Mouse (Mus musculus) lung, embryonic 15.5 days (tissue): ENCODE measurements around the gene Gfi1. TPM values are rescaled to one million over a fixed set of nuclear protein-coding genes. Genes with fewer than 3 reads are reported as not detected.

Experiments
- ATAC-seq: fragments of 200-750 bp; cut with Nextera tagmentation; 2 replicates; pipeline ENCODE4 v1.8.0; 2017; ENCODE audit warnings: moderate number of reproducible peaks, borderline replicate concordance; ENCODE audit not compliant: low FRiP score, low TSS enrichment; ENCODE audit errors: extremely low read depth
- H3K27ac ChIP-seq: fragments of 300-500 bp; sonication (generic); 2 replicates; pipeline ENCODE4 v1.5.1; 2015; ENCODE audit warnings: moderate library complexity, mild to moderate bottlenecking, inconsistent platforms
- H3K27me3 ChIP-seq: fragments of 300-500 bp; sonication (generic); 2 replicates; pipeline ENCODE4 v1.6.1; 2015; ENCODE audit warnings: inconsistent platforms
- H3K36me3 ChIP-seq: fragments of 300-500 bp; sonication (generic); 2 replicates; pipeline ENCODE4 v1.6.1; 2015; ENCODE audit warnings: inconsistent platforms
- H3K4me1 ChIP-seq: fragments of 300-500 bp; sonication (generic); 2 replicates; pipeline ENCODE4 v1.6.1; 2015; ENCODE audit warnings: inconsistent platforms
- H3K4me2 ChIP-seq: fragments of 300-500 bp; sonication (generic); 2 replicates; pipeline ENCODE4 v1.6.1; 2015; ENCODE audit warnings: inconsistent platforms, mild to moderate bottlenecking, moderate library complexity
- H3K4me3 ChIP-seq: fragments of 300-500 bp; sonication (generic); 2 replicates; pipeline ENCODE4 v1.5.1; 2015; ENCODE audit warnings: mild to moderate bottlenecking, inconsistent platforms
- H3K9ac ChIP-seq: fragments of 300-500 bp; sonication (generic); 2 replicates; pipeline ENCODE4 v1.6.1; 2015; ENCODE audit warnings: inconsistent platforms
- H3K9me3 ChIP-seq: fragments of 300-500 bp; sonication (generic); 2 replicates; pipeline ENCODE4 v1.6.1; 2016; ENCODE audit warnings: inconsistent platforms
- WGBS: fragments of 180-500 bp; shearing (Covaris S2); methylation state at CpG from one replicate; pipeline ENCODE4 v1.1.7; 2015; 5-methylcytosine and 5-hydroxymethylcytosine counted together
- polyA plus RNA-seq: library from polyadenylated mRNA; unstranded; fragments of >200 nt; fragmentation: Nextera tagmentation; extraction: Ambion mirVana; gene quantifications from 2 replicates; pipeline ENCODE4 v1.2.1, GENCODE M21; 2015

The Gfi1 gene
- polyA plus RNA-seq, 1 experiment from 2014 or later, result 0.86 TPM

DNA sequence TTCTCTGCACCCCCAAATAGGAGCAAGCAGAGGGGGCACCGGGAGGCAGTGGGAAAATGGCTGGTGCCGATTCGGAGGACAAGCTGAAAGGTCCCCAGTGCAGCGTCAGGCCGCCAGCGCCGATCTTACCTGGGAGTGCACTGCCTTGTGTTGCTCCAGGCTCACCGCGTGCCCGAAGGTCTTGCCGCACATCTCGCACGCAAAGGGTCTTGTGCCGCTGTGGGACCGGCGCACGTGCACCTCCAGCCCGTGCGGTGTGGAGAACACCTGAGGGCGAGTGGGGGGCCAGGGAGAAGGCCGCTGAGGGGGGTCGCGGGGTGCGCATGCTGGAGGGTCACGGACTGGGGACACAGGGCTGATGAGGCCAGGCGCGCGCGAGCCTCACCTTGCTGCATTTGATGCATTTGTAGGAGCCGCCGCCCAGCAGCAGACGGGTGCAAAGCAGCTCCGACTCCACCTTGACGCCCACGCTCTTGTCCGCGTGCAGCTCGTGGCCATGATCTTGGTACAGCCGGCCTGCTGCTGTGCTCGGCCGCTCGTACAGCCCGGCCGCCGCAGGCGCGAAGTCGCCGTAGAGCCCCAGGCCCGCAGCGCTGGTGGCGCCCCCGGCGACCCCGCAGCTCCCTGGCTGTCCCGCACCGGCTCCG, 4.7 kb downstream of the Gfi1 start:
- H3K4me1 ChIP-seq, result peaks cover 63% of the 10 kb centered on the region
- ATAC-seq, result no peak
- WGBS, result 3% methylated on average over 57 of the region's 58 CpGs

DNA sequence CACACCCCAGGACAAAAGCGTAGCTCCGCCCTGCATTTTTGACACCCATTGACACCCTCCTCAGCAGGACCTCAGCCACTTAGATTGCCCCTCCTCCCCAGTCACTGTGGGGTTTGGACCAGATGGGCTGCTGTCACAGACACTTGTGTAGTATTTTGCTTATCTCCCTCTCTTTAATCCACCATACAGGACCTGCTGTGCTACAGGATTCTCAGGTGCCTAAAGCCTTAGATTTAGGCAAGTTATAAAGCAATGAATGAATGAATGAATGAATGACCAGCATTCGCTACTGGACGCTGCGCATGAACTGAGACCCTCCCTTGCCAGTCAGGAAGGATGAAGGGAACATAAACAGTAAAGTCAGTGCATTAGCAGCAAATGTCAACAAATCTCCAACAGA, 5.3 kb downstream of the Gfi1 start:
- 0 out of 2 replicates have a peak, but pooled peaks have one; percentile 16 for ATAC-seq
- no peak overlapping the region for H3K4me3 ChIP-seq
- peaks cover 93% of the 10 kb centered on the region for H3K27me3 ChIP-seq
- no peak overlapping the region for H3K27ac ChIP-seq
- H3K4me2 ChIP-seq, result peak overlapping the region; percentile 77
- no peak overlapping the region for H3K9ac ChIP-seq
- H3K36me3 ChIP-seq, result no peaks in the 10 kb centered on the region
- WGBS, result 8% methylated on average over 5 of the region's 5 CpGs
- H3K9me3 ChIP-seq, result no peaks in the 10 kb centered on the region
- H3K4me1 ChIP-seq, result peaks cover 57% of the 10 kb centered on the region

More for the DNA sequence above, 4.7 kb downstream of the Gfi1 start:
- Histone ChIP-seq H3K9ac (no peak overlapping the region), H3K4me2 (peak overlapping the region; percentile 77), H3K9me3 (no peaks in the 10 kb centered on the region), H3K27me3 (peaks cover 99% of the 10 kb centered on the region), H3K36me3 (no peaks in the 10 kb centered on the region), H3K27ac (no peak overlapping the region), H3K4me3 (peak overlapping the region; percentile 38)

DNA sequence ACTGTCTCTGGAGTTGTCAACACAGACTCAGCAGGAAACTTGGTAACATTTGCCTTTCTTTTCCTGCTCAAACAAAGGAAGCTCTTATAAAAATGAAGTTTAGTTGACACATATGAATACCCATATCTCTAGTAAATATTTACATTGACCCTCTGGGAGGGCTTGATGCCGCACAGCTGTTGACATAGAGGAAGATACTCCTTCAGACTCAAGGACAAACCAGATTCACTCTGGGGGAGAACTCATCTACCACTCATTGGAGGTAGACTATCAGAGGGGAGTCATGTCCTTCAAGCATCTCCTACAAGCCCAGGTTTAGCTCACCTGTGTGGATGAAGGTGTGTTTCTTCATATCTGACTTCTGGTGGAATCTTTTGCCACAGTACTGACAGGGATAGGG, 6.0 kb downstream of the Gfi1 start:
- no peaks in the 10 kb centered on the region for H3K36me3 ChIP-seq
- H3K4me1 ChIP-seq, result peaks cover 50% of the 10 kb centered on the region
- peaks cover 89% of the 10 kb centered on the region for H3K27me3 ChIP-seq
- no peak for ATAC-seq
- H3K4me3 ChIP-seq, result no peak overlapping the region
- no peak overlapping the region for H3K27ac ChIP-seq
- peak overlapping the region; percentile 29; the same call in 1 of the 2 replicates for H3K4me2 ChIP-seq
- WGBS, result 2% methylated on average over 1 of the region's 1 CpGs
- no peak overlapping the region for H3K9ac ChIP-seq
- H3K9me3 ChIP-seq, result no peaks in the 10 kb centered on the region

DNA sequence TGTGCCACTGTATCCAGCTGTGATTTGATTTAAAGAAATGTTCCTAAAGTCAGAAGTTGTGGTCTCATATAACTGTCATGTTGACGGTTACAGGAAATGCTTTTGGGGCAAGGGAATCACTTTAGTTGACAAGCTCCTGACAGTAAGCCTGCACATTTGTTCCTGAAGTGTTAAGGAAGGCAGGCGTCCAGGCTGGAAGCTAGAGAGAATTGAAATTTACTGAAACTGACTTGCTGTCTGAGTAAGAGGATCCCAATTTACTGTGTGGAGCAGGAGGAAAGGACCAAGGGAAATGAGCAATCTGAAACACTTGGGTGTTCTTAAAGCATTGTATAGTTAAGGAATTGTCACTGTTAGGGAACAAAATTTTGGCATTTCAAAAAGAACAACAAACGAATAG, 6.6 kb downstream of the Gfi1 start:
- Histone ChIP-seq H3K9me3 (no peaks in the 10 kb centered on the region), H3K9ac (no peak overlapping the region), H3K4me1 (peaks cover 44% of the 10 kb centered on the region), H3K4me3 (no peak overlapping the region), H3K4me2 (no peak overlapping the region), H3K36me3 (no peaks in the 10 kb centered on the region), H3K27me3 (peaks cover 89% of the 10 kb centered on the region), H3K27ac (no peak overlapping the region)
- ATAC-seq, result no peak
- WGBS, result 15% methylated on average over 3 of the region's 3 CpGs

DNA sequence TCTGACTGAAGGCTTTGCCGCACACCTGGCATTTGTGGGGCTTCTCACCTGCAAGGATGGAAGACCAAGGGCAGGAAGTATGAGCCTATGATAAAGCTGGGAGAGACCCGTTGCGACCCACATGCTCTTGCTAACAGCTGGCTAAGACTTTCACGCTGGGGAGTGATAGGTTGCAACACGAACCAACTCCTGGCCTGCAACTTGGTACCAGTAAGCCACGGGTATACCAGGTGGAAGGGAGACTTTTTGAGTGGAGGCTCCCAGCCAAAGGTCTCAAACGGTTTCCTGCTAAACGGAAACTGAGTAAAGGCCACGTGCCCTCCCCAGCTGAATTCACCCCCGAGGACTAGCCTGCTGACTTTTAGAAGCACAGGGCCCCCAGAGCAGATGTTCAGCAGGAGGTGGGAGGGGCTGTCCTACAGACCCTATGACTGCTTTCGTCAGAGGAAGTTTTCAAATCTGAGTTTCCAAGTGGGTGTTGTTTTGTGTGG, 7.9 kb downstream of the Gfi1 start:
- no peak overlapping the region for H3K4me3 ChIP-seq
- WGBS, result 28% methylated on average over 11 of the region's 11 CpGs
- no peak overlapping the region for H3K4me2 ChIP-seq
- no peaks in the 10 kb centered on the region for H3K36me3 ChIP-seq
- H3K27me3 ChIP-seq, result peaks cover 87% of the 10 kb centered on the region
- H3K4me1 ChIP-seq, result peaks cover 31% of the 10 kb centered on the region
- H3K9me3 ChIP-seq, result no peaks in the 10 kb centered on the region
- ATAC-seq, result no peak
- no peak overlapping the region for H3K9ac ChIP-seq
- H3K27ac ChIP-seq, result no peak overlapping the region

DNA sequence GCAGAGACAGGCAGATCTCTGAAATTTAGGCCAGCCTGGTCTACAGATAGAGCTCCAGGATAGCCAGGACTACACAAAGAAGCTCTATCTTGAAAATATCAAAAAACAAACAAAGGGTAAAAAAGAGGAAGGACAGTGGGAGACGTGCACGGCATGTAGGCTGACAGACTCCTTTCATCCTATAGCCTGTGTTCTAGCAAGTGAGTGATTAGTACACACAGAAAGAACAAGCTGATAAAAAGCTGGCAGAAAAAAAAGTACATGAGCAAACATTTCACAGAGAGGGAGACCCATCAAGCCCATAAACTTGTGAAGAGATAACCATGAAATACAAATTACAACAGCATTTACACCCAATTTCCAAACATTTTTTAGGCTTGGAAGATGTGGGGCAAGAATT, 14.1 kb downstream of the Gfi1 start:
- 16% methylated on average over 2 of the region's 2 CpGs for WGBS
- peaks cover 36% of the 10 kb centered on the region for H3K27me3 ChIP-seq
- H3K36me3 ChIP-seq, result no peaks in the 10 kb centered on the region
- no peaks in the 10 kb centered on the region for H3K4me1 ChIP-seq
- H3K9ac ChIP-seq, result no peak overlapping the region
- H3K27ac ChIP-seq, result no peak overlapping the region
- no peak overlapping the region for H3K4me2 ChIP-seq
- H3K9me3 ChIP-seq, result no peaks in the 10 kb centered on the region
- H3K4me3 ChIP-seq, result no peak overlapping the region
- ATAC-seq, result no peak

DNA sequence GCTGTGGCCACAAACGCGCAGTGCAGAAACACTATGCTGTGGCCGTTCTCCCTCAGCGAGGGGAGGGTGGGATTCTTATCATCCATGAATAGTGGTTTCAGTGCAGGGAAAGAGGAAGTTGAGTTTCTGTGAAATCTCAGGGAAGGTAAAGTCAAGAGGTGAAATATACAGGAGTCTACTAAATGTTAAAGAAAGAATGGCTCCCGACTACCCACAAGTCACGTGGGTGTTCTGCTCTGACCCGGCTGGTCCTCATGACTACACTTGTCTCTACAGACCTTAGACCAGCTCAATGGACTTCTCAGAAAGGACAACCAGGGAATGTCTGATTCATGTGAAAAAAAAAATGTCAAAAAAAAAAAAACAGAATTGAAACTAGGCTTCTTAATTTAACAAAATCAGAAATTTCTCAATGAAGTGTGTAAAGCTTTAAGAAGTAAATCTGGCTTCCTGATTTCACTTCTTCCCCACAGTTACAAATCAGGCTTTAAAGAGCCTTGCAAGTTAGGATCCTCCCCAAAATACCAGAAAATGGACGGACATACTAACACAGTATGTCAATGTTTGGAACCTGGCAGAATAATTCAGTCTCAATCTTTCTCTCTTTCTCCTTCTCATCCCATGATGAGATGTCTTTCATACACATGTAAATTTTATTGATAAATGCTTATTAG, 17.6 kb downstream of the Gfi1 start:
- peaks cover 13% of the 10 kb centered on the region; the same call in 1 of the 2 replicates for H3K27me3 ChIP-seq
- WGBS, result 83% methylated on average over 8 of the region's 8 CpGs
- no peak overlapping the region for H3K9ac ChIP-seq
- no peaks in the 10 kb centered on the region for H3K9me3 ChIP-seq
- no peak overlapping the region for H3K27ac ChIP-seq
- no peak overlapping the region for H3K4me2 ChIP-seq
- 0 out of 2 replicates have a peak, but pooled peaks cover 6% of the 10 kb centered on the region for H3K4me1 ChIP-seq
- no peak for ATAC-seq
- H3K36me3 ChIP-seq, result no peaks in the 10 kb centered on the region
- H3K4me3 ChIP-seq, result no peak overlapping the region

DNA sequence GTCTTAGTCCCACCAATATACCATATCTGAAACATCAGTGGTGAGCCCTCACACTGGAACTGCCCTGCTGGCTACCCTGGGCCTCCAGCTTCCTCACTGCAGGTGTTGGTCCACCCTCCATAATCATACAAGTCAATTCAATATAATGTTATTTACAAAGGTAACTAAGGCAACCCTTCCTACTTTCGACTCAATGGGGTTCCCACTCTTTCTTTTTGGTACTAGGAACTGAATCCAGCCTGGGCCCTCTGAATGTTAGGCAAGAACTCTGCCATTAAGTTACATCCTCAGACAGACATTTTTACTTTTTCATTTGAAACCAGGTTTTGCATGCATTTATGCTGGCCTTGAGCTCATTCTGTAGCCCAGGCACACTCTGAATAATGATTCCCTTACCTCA, 19.6 kb downstream of the Gfi1 start:
- no peak overlapping the region for H3K9ac ChIP-seq
- no peak overlapping the region for H3K4me3 ChIP-seq
- no peak overlapping the region for H3K4me2 ChIP-seq
- WGBS, result 68% methylated on average over 1 of the region's 1 CpGs
- H3K9me3 ChIP-seq, result no peaks in the 10 kb centered on the region
- peaks cover 2% of the 10 kb centered on the region; the same call in 1 of the 2 replicates for H3K27me3 ChIP-seq
- H3K4me1 ChIP-seq, result 0 out of 2 replicates have a peak, but pooled peaks cover 6% of the 10 kb centered on the region
- no peak overlapping the region for H3K27ac ChIP-seq
- no peaks in the 10 kb centered on the region for H3K36me3 ChIP-seq
- ATAC-seq, result 0 out of 2 replicates have a peak, but pooled peaks have one; percentile 23

DNA sequence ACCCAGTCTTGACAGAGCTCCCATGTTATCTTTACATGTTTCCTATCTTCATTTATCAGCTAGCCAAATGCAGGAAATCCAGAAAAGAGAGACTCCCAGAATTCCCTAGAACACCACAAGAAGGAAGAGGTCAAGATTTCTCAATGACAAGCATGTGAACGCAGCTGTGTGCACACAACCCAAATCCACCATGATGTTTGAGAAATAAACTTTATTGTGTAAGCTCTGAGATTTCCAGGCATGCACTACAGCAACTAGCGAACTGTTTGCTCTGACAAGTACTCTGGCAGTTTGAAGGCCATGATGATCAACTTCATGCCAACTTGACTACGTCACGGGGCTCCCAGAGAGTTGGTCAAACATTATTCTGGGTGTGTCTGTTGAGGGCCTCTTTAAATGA, 20.1 kb downstream of the Gfi1 start:
- H3K27me3 ChIP-seq, result no peaks in the 10 kb centered on the region
- no peak overlapping the region for H3K4me3 ChIP-seq
- peak; percentile 39; the same call in 1 of the 2 replicates for ATAC-seq
- H3K36me3 ChIP-seq, result no peaks in the 10 kb centered on the region
- H3K9ac ChIP-seq, result no peak overlapping the region
- 0 out of 2 replicates have a peak, but pooled peaks cover 6% of the 10 kb centered on the region for H3K4me1 ChIP-seq
- 57% methylated on average over 4 of the region's 4 CpGs for WGBS
- H3K9me3 ChIP-seq, result no peaks in the 10 kb centered on the region
- H3K4me2 ChIP-seq, result no peak overlapping the region
- H3K27ac ChIP-seq, result no peak overlapping the region

DNA sequence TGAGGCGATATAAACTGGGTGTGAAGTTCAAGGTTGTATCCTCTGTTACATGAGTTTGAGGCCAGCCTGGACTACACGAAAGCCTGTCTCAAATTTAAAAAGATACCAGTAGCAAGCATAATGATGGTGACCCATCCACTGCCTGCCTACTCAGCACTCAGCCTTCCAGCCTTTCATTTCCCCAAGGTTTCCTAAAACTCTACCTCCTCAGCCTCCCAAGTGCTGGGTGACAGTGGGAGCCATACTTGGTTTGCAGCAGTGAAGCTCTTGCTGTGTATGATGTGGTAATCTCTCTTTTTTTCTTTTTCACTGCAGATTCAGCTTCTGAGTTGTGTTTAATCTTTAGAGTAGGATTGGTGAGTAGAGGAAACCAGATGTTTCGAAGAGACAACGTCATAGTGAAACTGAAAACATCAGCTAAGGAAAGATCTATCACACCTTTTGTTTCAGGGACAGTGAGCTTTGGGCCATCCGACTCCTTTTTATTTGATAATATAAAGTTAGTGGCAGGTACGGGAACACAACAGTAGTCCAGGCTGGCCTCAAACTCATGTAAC, 22.6 kb downstream of the Gfi1 start:
- H3K4me1 ChIP-seq, result 0 out of 2 replicates have a peak, but pooled peaks cover 6% of the 10 kb centered on the region
- no peak for ATAC-seq
- 84% methylated on average over 6 of the region's 6 CpGs for WGBS

DNA sequence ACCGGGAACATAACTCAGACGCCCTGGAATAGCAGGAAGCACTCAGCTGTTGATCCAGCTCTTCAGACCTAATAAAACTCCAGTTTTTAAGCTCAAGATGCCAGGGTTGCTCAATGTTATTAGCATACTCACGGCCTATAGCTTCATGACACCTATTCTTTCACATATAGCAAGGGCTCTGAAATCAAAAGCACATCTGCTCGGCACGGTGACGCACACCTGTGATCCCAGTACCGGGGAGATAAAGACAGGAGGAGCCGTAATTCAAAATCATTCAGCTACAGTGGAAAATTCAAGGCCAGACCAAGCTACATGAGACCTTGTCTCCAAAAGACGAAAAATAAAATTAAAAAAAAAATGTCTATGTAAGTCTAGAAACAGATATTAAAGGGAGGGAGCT, 24.2 kb downstream of the Gfi1 start:
- no peak for ATAC-seq
- WGBS, result 76% methylated on average over 9 of the region's 9 CpGs

More for the DNA sequence above, 22.6 kb downstream of the Gfi1 start:
- no peaks in the 10 kb centered on the region for H3K36me3 ChIP-seq
- no peak overlapping the region for H3K4me3 ChIP-seq
- H3K27ac ChIP-seq, result no peak overlapping the region
- no peaks in the 10 kb centered on the region for H3K27me3 ChIP-seq
- no peaks in the 10 kb centered on the region for H3K9me3 ChIP-seq
- H3K9ac ChIP-seq, result no peak overlapping the region
- no peak overlapping the region for H3K4me2 ChIP-seq

DNA sequence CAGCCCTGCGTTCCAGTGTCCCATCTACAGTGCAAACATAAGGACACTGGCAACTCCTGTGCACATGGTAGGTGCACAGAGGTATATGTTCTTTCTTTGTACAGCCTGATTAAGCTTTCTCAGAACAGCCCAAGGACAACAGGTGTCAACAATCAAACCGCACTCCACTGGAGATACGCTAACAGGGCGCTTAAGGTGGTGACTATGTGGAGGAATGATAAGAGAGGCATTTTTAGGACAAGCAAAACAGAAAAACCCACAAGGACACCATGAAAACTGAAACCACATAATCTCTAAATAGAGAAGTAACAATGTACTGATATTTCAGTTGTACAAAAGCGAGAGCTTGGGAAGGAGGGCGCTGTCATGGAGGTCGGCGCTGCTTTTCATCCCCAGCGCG, 25.0 kb downstream of the Gfi1 start:
- no peak for ATAC-seq
- WGBS, result 64% methylated on average over 10 of the region's 10 CpGs
- H3K4me3 ChIP-seq, result no peak overlapping the region

More for the DNA sequence above, 24.2 kb downstream of the Gfi1 start:
- no peak overlapping the region for H3K4me2 ChIP-seq
- 0 out of 2 replicates have a peak, but pooled peaks cover 6% of the 10 kb centered on the region for H3K4me1 ChIP-seq
- no peaks in the 10 kb centered on the region for H3K9me3 ChIP-seq
- H3K4me3 ChIP-seq, result no peak overlapping the region
- no peak overlapping the region for H3K27ac ChIP-seq
- no peaks in the 10 kb centered on the region for H3K36me3 ChIP-seq
- no peaks in the 10 kb centered on the region for H3K27me3 ChIP-seq
- no peak overlapping the region for H3K9ac ChIP-seq

More for the DNA sequence above, 25.0 kb downstream of the Gfi1 start:
- Histone ChIP-seq H3K27me3 (no peaks in the 10 kb centered on the region), H3K9ac (no peak overlapping the region), H3K4me2 (no peak overlapping the region), H3K4me1 (0 out of 2 replicates have a peak, but pooled peaks cover 1% of the 10 kb centered on the region), H3K36me3 (no peaks in the 10 kb centered on the region), H3K27ac (no peak overlapping the region), H3K9me3 (no peaks in the 10 kb centered on the region)
